Mouse (Mus musculus) testis, postnatal 14 days (tissue): ENCODE data around the gene Uspl1.

ENCODE experiments used
- DNase-seq: peaks from one replicate; pipeline ENCODE4 v3.0.0; 2021; ENCODE audit warnings: low spot score

Gene Uspl1

GRCm38 (mm10) chr5:149257518-149258281 lies 73.5 kb downstream of the Uspl1 start:
- no peak for DNase-seq

GRCm38 (mm10) chr5:149259093-149259492 lies 74.9 kb downstream of the Uspl1 start:
- DNase-seq = no peak

- DNase-seq = no peak
Measured at GRCm38 (mm10) chr5:149261449-149261848, 77.3 kb downstream of the Uspl1 start.

GRCm38 (mm10) chr5:149261866-149262265 lies 77.7 kb downstream of the Uspl1 start:
- DNase-seq = peak; percentile 58

- no peak for DNase-seq
Measured at GRCm38 (mm10) chr5:149264405-149264804, 80.3 kb downstream of the Uspl1 start, which contains the start of gene Alox5ap. Gene Alox5ap (plus strand): TSS chr5:149264767.

- no peak for DNase-seq
Measured at GRCm38 (mm10) chr5:149264878-149265279, 80.7 kb downstream of the Uspl1 start.
